34 mouse cellular contexts compared by ENCODE assay signal in genomic region chr11:35816316-35816715, GRCm38 (mm10). TPM values are rescaled to one million over a fixed set of nuclear protein-coding genes. Genes with fewer than 3 reads are reported as not detected.
"Had no signal": no experiment of that assay in that cellular context is flagged by ENCODE, and none has a peak within 500 bp of the region (broad histone marks: within the 10 kb centered on the region; RNA-seq: fewer than 3 reads in every experiment).

No protein-coding gene starts in this region.

- H3K4me2 ChIP-seq: heart, embryonic 12.5 days; hindbrain, embryonic 12.5 days; hindbrain, embryonic 14.5 days; intestine, embryonic 15.5 days; kidney, embryonic 15.5 days; limb, embryonic 12.5 days; liver, embryonic 11.5 days; liver, embryonic 13.5 days; liver, embryonic 15.5 days had no signal

- H3K27me3 ChIP-seq: heart, embryonic 12.5 days; hindbrain, embryonic 12.5 days; intestine, embryonic 15.5 days; kidney, embryonic 15.5 days; limb, embryonic 12.5 days; liver, embryonic 13.5 days; liver, embryonic 15.5 days had no signal

- H3K4me1 ChIP-seq: heart, embryonic 10.5 days; heart, embryonic 12.5 days; hindbrain, embryonic 10.5 days; hindbrain, embryonic 12.5 days; intestine, embryonic 15.5 days; kidney, embryonic 15.5 days; limb, embryonic 10.5 days; limb, embryonic 12.5 days; liver, embryonic 13.5 days; liver, embryonic 15.5 days had no signal

- H3K9ac ChIP-seq: heart, embryonic 12.5 days; hindbrain, embryonic 12.5 days; hindbrain, embryonic 14.5 days; intestine, embryonic 15.5 days; kidney, embryonic 15.5 days; limb, embryonic 12.5 days; liver, embryonic 13.5 days; liver, embryonic 15.5 days had no signal

- ATAC-seq: hindbrain, embryonic 16.5 days; inflammation-experienced regulatory T-cells, adult 6 months; intestine, embryonic 15.5 days; intestine, postnatal 0 days had no signal

- H3K4me3 ChIP-seq: gastrocnemius, adult 2 months; heart, embryonic 10.5 days; heart, embryonic 12.5 days; hindbrain, embryonic 10.5 days; hindbrain, embryonic 12.5 days; intestine, embryonic 15.5 days; kidney, embryonic 15.5 days; layer of hippocampus, adult 2 months; left cerebral cortex, adult 2 months; limb, embryonic 10.5 days; limb, embryonic 12.5 days; liver, embryonic 13.5 days; liver, embryonic 15.5 days had no signal

- H3K27ac ChIP-seq: gastrocnemius, adult 2 months; heart, embryonic 10.5 days; hindbrain, embryonic 10.5 days; hindbrain, embryonic 12.5 days; hindbrain, embryonic 14.5 days; intestine, embryonic 15.5 days; kidney, embryonic 15.5 days; kidney, postnatal 0 days; layer of hippocampus, adult 2 months; left cerebral cortex, adult 2 months; limb, embryonic 10.5 days; limb, embryonic 12.5 days; liver, embryonic 13.5 days; liver, embryonic 15.5 days had no signal

- H3K9me3 ChIP-seq: heart, embryonic 10.5 days; heart, embryonic 12.5 days; hindbrain, embryonic 10.5 days; hindbrain, embryonic 12.5 days; intestine, embryonic 15.5 days; kidney, embryonic 15.5 days; limb, embryonic 10.5 days; limb, embryonic 12.5 days; liver, embryonic 13.5 days; liver, embryonic 15.5 days had no signal

- DNase-seq: gastrocnemius, adult 2 months; gastrocnemius, postnatal 10 days; gastrocnemius, postnatal 25 days; heart, adult 18-20 months; heart, postnatal 10 days; heart, postnatal 4 days; kidney, adult 18-20 months; kidney, adult 8-10 months; kidney, postnatal 14 days; kidney, postnatal 36 days; liver; liver, embryonic 13.5 days had no signal

RNA-seq across cellular contexts. Expression of gene Fbll1, which starts 17.6 kb away (rescaled TPM):
- total RNA-seq: gastrocnemius, adult 2 months; gastrocnemius, postnatal 25 days; gastrocnemius, postnatal 4 days; granulocyte monocyte progenitor cell, adult 5-6 weeks; heart, adult 18-20 months; heart, adult 8-10 months; heart, postnatal 10 days; heart, postnatal 25 days; heart, postnatal 4 days had no signal
- polyA plus RNA-seq: heart, embryonic 10.5 days; heart, embryonic 12.5 days; heart, embryonic 16.5 days; inflammation-experienced regulatory T-cells, adult 6 months; kidney, postnatal 0 days; limb, embryonic 10.5 days; limb, embryonic 12.5 days; liver, embryonic 11.5 days; liver, embryonic 13.5 days; liver, embryonic 15.5 days had no signal
